Mouse (Mus musculus): Measurements from ENCODE around the gene Supt20. TPM values are rescaled to one million over a fixed set of nuclear protein-coding genes. Genes with fewer than 3 reads are reported as not detected.
A peak's percentile ranks its signal among the peaks of the same experiment; 100 is the strongest.

Gene Supt20
- total and polyA plus RNA-seq, 3 experiments = 31.6 to 66.6 TPM; not detected in 1

DNA sequence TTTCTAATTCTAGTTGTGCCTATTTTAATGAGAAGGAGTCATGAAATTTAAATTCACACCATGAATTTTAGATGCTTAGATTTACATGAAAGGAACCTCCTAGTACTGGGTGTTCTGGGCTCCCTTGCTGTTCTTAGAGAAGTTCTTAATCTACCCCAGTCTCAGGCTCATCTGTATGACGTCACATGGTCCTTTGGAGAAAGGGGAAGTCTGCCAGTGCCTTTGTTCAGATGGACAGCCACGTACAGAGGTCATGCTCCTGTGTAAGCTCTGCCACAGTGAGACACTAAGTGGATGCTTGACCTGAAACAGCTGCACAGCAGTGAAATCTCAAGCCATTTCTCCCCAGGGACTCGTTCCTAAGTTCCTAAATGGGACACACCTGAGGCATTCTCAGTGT is 26.3 kb downstream of the Supt20 start:
- H3K79me2 ChIP-seq (ENCODE audit: control insufficient read depth, insufficient read depth, low read length, poor library complexity) = no peaks in the 10 kb centered on the region
- H3K36me3 ChIP-seq (ENCODE audit: control insufficient read depth in 1 of 2, insufficient read depth in 2 of 2, low read length in 2 of 2) = peaks cover 5 to 53% of the 10 kb centered on the region in 2 experiments
- H3K27me3 ChIP-seq (ENCODE audit: control insufficient read depth in 1 of 2, insufficient read depth in 2 of 2, low read length in 2 of 2) = no peaks in the 10 kb centered on the region
- no peaks in the 10 kb centered on the region for H3K9me3 ChIP-seq (replicated peaks; ENCODE audit: insufficient read depth, low read length)
- H3K27ac ChIP-seq (ENCODE audit: control insufficient read depth, low read depth, low read length) = no peak overlapping the region
- H3K9ac ChIP-seq (ENCODE audit: control insufficient read depth, low read depth, low read length, poor library complexity, severe bottlenecking) = no peak overlapping the region
- H3K4me1 ChIP-seq (ENCODE audit: control insufficient read depth in 1 of 2, insufficient read depth in 2 of 2, low read length in 2 of 2) = peaks cover 2 to 10% of the 10 kb centered on the region in 2 experiments; a peak in 3 of 4 replicates
- H3K4me3 ChIP-seq (ENCODE audit: control insufficient read depth in 1 of 2, insufficient read depth in 1 of 2, low read depth in 2 of 2, low read length in 2 of 2) = no peak overlapping the region
- peak; percentile 68 for DNase-seq (ENCODE audit: low read depth, low spot score)
- TF ChIP-seq ZKSCAN1 (IDR thresholded peaks at IDR 0.05; ENCODE audit: low read depth, low read length) (no peak), USF1 (IDR thresholded peaks at IDR 0.05; ENCODE audit: low read depth, low read length) (peak; percentile 58; the same call in 1 of the 2 replicates)

DNA sequence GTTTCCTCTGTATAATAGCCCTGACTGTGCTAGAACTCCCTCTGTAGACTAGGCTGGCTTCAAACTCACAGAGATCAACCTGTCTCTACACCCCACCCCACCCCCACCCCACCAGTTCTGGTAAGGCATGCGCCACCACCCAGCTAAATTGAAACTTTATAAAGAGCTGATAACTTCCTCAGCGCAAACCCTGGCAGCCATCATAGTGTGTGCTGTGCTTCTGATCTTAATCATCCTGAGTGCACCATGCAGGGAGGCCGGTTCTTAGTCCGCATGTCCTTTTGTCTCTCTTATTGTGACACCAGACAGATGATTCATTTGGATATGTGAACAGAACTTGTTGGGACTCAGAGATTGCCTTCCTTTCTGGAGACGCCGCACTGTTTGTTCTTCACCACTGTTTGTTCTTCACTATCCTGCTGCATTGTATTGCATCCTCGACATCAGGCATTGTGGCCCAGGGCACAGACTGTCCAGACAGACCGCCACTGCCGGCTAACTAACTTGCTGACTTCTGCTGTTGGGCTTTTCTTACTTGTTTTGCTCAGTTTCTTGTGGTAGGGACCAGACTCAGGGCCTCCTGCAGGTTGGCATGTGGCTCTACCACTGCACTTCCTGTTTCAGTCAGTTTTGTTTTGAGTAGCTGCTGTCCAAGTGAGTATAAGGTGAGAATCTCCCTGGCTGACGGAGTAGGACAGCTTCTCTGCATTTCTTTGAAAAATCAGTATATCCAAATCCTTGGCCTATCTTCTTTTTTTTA is 31.3 kb downstream of the Supt20 start:
- Histone ChIP-seq H3K36me3 (ENCODE audit: control insufficient read depth in 1 of 2, insufficient read depth in 2 of 2, low read length in 2 of 2) (peaks cover 5 to 46% of the 10 kb centered on the region in 2 experiments), H3K9ac (ENCODE audit: control insufficient read depth, low read depth, low read length, poor library complexity, severe bottlenecking) (no peak overlapping the region), H3K9me3 (replicated peaks; ENCODE audit: insufficient read depth, low read length) (no peaks in the 10 kb centered on the region), H3K27me3 (ENCODE audit: control insufficient read depth in 1 of 2, insufficient read depth in 2 of 2, low read length in 2 of 2) (no peaks in the 10 kb centered on the region), H3K4me1 (ENCODE audit: control insufficient read depth in 1 of 2, insufficient read depth in 2 of 2, low read length in 2 of 2) (peaks cover 2 to 7% of the 10 kb centered on the region in 2 experiments; a peak in 2 of 4 replicates), H3K27ac (ENCODE audit: control insufficient read depth, low read depth, low read length) (no peak overlapping the region; the same call in 1 of the 2 replicates), H3K4me3 (ENCODE audit: control insufficient read depth in 1 of 2, insufficient read depth in 1 of 2, low read depth in 2 of 2, low read length in 2 of 2) (no peak overlapping the region), H3K79me2 (ENCODE audit: control insufficient read depth, insufficient read depth, low read length, poor library complexity) (no peaks in the 10 kb centered on the region)
- peak; percentile 47 for DNase-seq (ENCODE audit: low read depth, low spot score)
- no peak for TF ChIP-seq GATA1 (IDR thresholded peaks at IDR 0.05; ENCODE audit: low read depth, low read length)
- no peak for TF ChIP-seq POLR2AphosphoS2 (IDR thresholded peaks at IDR 0.05; ENCODE audit: low read length)
- no peak for TF ChIP-seq EP300 (IDR thresholded peaks at IDR 0.05; ENCODE audit: low read depth in 1 of 2, low read length in 2 of 2)
- 0 out of 2 replicates have a peak, but pooled peaks have one; percentile 35 for TF ChIP-seq MXI1 (IDR thresholded peaks at IDR 0.05; ENCODE audit: low read depth, low read length)
- TF ChIP-seq ELF1 (IDR thresholded peaks at IDR 0.05; ENCODE audit: low read depth, low read length) = peak; percentile 15; the same call in 1 of the 2 replicates
- no peak for TF ChIP-seq MAFK (IDR thresholded peaks at IDR 0.05; ENCODE audit: borderline replicate concordance, low read depth, low read length)

DNA sequence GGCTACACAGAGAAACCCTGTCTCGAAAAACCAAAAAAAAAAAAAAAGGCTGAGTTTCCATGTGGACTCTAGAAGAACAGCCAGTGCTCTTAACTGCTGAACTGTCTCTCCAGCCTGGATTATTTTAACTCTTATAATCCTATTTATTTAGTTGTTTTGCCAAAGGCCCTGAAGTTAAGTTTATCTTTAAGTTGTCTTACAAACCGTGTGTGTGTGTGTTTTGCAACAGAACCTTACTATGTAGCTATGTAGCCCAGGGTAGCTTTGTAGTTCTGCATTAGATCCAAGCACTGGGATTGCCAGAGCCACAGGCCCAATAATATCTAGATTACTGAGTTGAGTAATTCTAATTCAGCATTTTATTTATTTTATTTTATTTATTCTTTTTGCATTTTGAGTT is 32.7 kb downstream of the Supt20 start:
- H3K36me3 ChIP-seq (ENCODE audit: control insufficient read depth in 1 of 2, insufficient read depth in 2 of 2, low read length in 2 of 2) = peaks cover 5 to 45% of the 10 kb centered on the region in 2 experiments
- no peak overlapping the region for H3K4me3 ChIP-seq (ENCODE audit: control insufficient read depth in 1 of 2, insufficient read depth in 1 of 2, low read depth in 2 of 2, low read length in 2 of 2)
- peaks cover 2 to 7% of the 10 kb centered on the region in 2 experiments; a peak in 2 of 4 replicates for H3K4me1 ChIP-seq (ENCODE audit: control insufficient read depth in 1 of 2, insufficient read depth in 2 of 2, low read length in 2 of 2)
- no peaks in the 10 kb centered on the region for H3K79me2 ChIP-seq (ENCODE audit: control insufficient read depth, insufficient read depth, low read length, poor library complexity)
- H3K27me3 ChIP-seq (ENCODE audit: control insufficient read depth in 1 of 2, insufficient read depth in 2 of 2, low read length in 2 of 2) = no peaks in the 10 kb centered on the region
- TF ChIP-seq GABPA (IDR thresholded peaks at IDR 0.05; ENCODE audit: low read depth, low read length) (no peak), MYB (IDR thresholded peaks at IDR 0.05; ENCODE audit: low read depth, low read length) (no peak), SMC3 (IDR thresholded peaks at IDR 0.05; ENCODE audit: low read depth, low read length) (no peak), KAT2A (conservative IDR thresholded peaks at IDR 0.05; ENCODE audit: low read depth, low read length) (no peak), MAFK (IDR thresholded peaks at IDR 0.05; ENCODE audit: borderline replicate concordance, low read depth, low read length) (no peak), HCFC1 (IDR thresholded peaks at IDR 0.05; ENCODE audit: low read depth, low read length) (no peak), CHD1 (IDR thresholded peaks at IDR 0.05; ENCODE audit: low read depth, low read length) (no peak), CHD2 (IDR thresholded peaks at IDR 0.05; ENCODE audit: low read length) (no peak), ZC3H11A (IDR thresholded peaks at IDR 0.05; ENCODE audit: low read depth, low read length) (no peak), CTCF (IDR thresholded peaks at IDR 0.05 in 2 of 3, conservative IDR thresholded peaks at IDR 0.05 in 1 of 3; ENCODE audit: control insufficient read depth in 1 of 3, insufficient read depth in 1 of 3, low read depth in 2 of 3, low read length in 3 of 3, poor library complexity in 1 of 3, severe bottlenecking in 1 of 3) (no peak), ZKSCAN1 (IDR thresholded peaks at IDR 0.05; ENCODE audit: low read depth, low read length) (no peak), EP300 (IDR thresholded peaks at IDR 0.05; ENCODE audit: low read depth in 1 of 2, low read length in 2 of 2) (no peak), UBTF (IDR thresholded peaks at IDR 0.05; ENCODE audit: borderline replicate concordance, insufficient read depth, low read depth, low read length) (no peak), MYC (IDR thresholded peaks at IDR 0.05; ENCODE audit: low read depth, low read length) (no peak), E2F4 (IDR thresholded peaks at IDR 0.05; ENCODE audit: borderline replicate concordance, low read depth, low read length) (no peak)
- no peak for DNase-seq (ENCODE audit: low read depth, low spot score)
- no peak overlapping the region for H3K27ac ChIP-seq (ENCODE audit: control insufficient read depth, low read depth, low read length)
- H3K9ac ChIP-seq (ENCODE audit: control insufficient read depth, low read depth, low read length, poor library complexity, severe bottlenecking) = no peak overlapping the region
- no peaks in the 10 kb centered on the region for H3K9me3 ChIP-seq (replicated peaks; ENCODE audit: insufficient read depth, low read length)
